Mouse (Mus musculus) stomach, embryonic 16.5 days (tissue): Measurements from ENCODE around the gene Them7. TPM values are rescaled to one million over a fixed set of nuclear protein-coding genes. Genes with fewer than 3 reads are reported as not detected.

Source experiments
- ATAC-seq: fragments of 200-750 bp; cut with Nextera tagmentation; 2 replicates; pipeline ENCODE4 v1.8.0; 2017; ENCODE audit warnings: moderate number of reproducible peaks, moderate TSS enrichment; ENCODE audit not compliant: insufficient read depth, low FRiP score
- H3K27ac ChIP-seq: fragments of 300-500 bp; sonication (generic); 2 replicates; pipeline ENCODE4 v1.5.1; 2014; ENCODE audit warnings: low read length
- H3K27me3 ChIP-seq: fragments of 300-500 bp; sonication (generic); 2 replicates; pipeline ENCODE4 v1.6.1; 2014; ENCODE audit warnings: low read length, control low read depth, mixed read lengths; ENCODE audit not compliant: control insufficient read depth, insufficient read depth
- H3K36me3 ChIP-seq: fragments of 300-500 bp; sonication (generic); 2 replicates; pipeline ENCODE4 v1.6.1; 2014; ENCODE audit warnings: low read length; ENCODE audit not compliant: control insufficient read depth, insufficient read depth
- H3K4me1 ChIP-seq: fragments of 300-500 bp; sonication (generic); 2 replicates; pipeline ENCODE4 v1.6.1; 2014; ENCODE audit warnings: low read length, control low read depth, mixed read lengths; ENCODE audit not compliant: control insufficient read depth, insufficient read depth
- H3K4me2 ChIP-seq: fragments of 300-500 bp; sonication (generic); 2 replicates; pipeline ENCODE4 v1.6.1; 2014; ENCODE audit warnings: low read depth, low read length, mixed read lengths
- H3K4me3 ChIP-seq: fragments of 300-500 bp; sonication (generic); replicated peaks from 2 replicates; pipeline ENCODE4 v1.5.1; 2014; ENCODE audit warnings: mild to moderate bottlenecking, low read length
- H3K9ac ChIP-seq: fragments of 300-500 bp; sonication (generic); 2 replicates; pipeline ENCODE4 v1.6.1; 2014; ENCODE audit warnings: low read length
- H3K9me3 ChIP-seq: fragments of 300-500 bp; sonication (generic); replicated peaks from 2 replicates; pipeline ENCODE4 v1.6.1; 2016; ENCODE audit warnings: low read length, control low read depth; ENCODE audit not compliant: control insufficient read depth
- WGBS: fragments of 180-500 bp; shearing (Covaris S2); extraction: QIAGEN DNeasy Blood & Tissue Kit; methylation state at CpG from one replicate; pipeline ENCODE4 v1.1.7; 2014; 5-methylcytosine and 5-hydroxymethylcytosine counted together
- polyA plus RNA-seq: library from polyadenylated mRNA; unstranded; fragments of >200 nt; fragmentation: Nextera tagmentation; extraction: Ambion mirVana; gene quantifications from 2 replicates; pipeline ENCODE4 v1.2.1, GENCODE M21; 2015

Them7 gene
- polyA plus RNA-seq, 1 experiment from 2014 or later = 0.56 TPM

DNA sequence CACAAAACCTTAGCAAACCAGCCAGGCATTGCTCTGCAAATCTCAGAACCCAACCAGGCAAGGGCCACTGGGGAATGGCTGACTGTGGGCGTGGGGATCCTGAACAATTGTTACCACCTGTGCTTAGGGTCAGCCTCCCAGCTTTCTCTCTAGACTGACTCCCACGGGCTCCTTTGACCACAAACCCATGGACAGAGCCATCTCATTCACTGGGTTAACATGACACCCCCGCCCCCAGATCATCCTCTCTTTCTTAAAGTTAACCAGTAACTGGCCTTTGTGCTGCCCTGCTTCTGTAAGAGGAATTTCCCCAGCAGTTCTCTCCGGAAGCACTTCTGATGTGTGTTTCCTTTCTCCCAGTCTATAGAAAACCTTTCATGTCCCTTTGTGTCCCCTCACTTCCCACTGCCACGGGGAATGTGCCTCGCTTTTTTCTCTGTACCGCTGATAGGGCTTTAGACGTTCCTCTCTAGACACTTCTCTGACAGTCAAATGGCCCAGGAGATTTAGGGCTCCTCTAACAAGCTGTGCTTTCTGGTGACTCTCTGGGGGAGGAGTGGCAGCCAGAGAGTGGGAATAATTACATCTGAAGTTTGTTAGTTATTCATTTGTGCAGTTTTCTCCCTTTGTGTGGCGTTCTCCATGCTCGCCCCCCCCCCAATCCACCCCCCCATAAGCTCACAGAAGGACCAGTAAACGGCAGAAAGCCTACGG lies 112.4 kb downstream of the Them7 start:
- H3K9ac ChIP-seq = no peak overlapping the region
- 25% methylated on average over 12 of the region's 12 CpGs for WGBS
- H3K36me3 ChIP-seq = no peaks in the 10 kb centered on the region
- H3K4me3 ChIP-seq = no peak overlapping the region
- no peak overlapping the region for H3K27ac ChIP-seq
- H3K27me3 ChIP-seq = no peaks in the 10 kb centered on the region
- no peak for ATAC-seq
- H3K4me1 ChIP-seq = no peaks in the 10 kb centered on the region
- H3K9me3 ChIP-seq = no peaks in the 10 kb centered on the region
- H3K4me2 ChIP-seq = no peak overlapping the region

DNA sequence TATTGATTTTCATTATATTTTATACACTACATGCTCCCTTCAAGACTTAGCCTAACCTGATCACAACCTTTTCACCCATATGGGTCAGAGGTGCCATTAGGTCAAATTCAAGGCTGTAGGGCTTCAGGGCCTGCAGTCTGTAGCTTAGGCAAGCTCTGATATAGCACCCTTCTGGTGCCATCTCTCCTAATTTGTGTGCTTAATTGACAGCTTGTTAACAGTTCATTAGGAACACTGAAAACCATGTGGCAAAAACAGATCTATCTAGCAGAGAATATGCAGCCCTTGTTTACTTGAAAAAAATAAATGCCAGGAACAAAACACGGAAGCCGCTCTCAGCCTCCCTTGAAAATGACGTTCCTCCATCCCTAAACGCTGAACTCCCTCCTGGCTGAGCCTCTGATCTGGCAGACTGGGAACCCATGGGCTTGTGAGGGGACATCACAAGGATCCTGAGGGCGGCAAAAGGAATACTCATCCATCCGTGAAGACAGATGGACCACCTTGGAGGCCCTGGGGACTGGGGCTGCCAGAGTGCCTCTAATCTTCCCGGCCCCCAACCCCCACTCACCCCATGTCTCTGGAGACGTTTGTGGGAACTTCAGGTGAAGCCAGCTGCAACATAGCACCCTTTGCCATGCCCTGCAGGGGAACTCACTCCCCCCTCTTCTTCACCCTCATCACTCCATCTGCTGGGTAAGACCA lies 113.2 kb downstream of the Them7 start:
- WGBS = 33% methylated on average over 8 of the region's 8 CpGs

DNA sequence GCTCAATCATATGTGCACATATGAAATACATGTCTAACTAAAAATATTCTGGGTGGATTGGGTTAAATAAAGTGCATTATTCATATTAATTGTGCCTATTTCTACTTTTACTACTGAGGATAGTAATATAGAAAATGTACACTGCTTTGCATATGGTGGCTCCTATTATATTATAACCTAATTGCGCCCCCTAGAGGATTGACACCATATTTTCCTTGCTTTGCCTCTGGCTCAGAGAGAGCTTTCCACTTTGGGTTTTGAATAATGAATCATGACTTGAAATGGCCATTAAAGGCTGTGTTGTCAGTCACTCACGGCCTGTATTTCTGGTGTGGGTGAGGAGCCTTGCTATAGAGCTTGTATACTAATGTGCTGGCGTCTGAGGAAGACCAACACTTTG lies 115.9 kb downstream of the Them7 start:
- no peak overlapping the region for H3K4me3 ChIP-seq
- H3K9ac ChIP-seq = no peak overlapping the region
- no peaks in the 10 kb centered on the region for H3K36me3 ChIP-seq
- H3K27ac ChIP-seq = no peak overlapping the region
- H3K4me2 ChIP-seq = no peak overlapping the region
- ATAC-seq = no peak
- no peaks in the 10 kb centered on the region for H3K27me3 ChIP-seq
- no peaks in the 10 kb centered on the region for H3K4me1 ChIP-seq
- WGBS = 58% methylated on average over 3 of the region's 3 CpGs
- H3K9me3 ChIP-seq = no peaks in the 10 kb centered on the region

More for the DNA sequence above, 113.2 kb downstream of the Them7 start:
- Histone ChIP-seq H3K9ac (no peak overlapping the region), H3K36me3 (no peaks in the 10 kb centered on the region), H3K9me3 (no peaks in the 10 kb centered on the region), H3K4me2 (no peak overlapping the region), H3K27ac (no peak overlapping the region), H3K4me3 (no peak overlapping the region), H3K4me1 (no peaks in the 10 kb centered on the region), H3K27me3 (no peaks in the 10 kb centered on the region)
- ATAC-seq = no peak

DNA sequence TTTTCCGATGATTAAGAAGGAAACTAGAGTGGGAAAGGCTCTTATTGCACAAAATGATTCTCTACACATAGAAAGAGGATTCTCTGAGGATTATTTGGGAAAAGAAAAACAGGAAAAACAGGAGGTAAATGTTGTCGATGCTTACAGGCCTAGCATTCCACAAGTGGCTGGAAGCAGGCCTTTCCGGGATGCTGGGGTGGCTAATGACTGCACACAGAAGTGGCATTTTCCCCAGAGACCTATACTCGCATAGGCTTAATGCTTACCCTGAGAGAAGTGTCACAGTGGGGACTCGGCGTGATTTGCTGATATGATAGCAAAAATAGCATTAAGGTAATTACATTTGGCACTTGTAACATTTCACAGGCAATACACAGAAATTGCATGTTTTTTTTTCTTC lies 124.8 kb downstream of the Them7 start:
- Histone ChIP-seq H3K4me1 (no peaks in the 10 kb centered on the region), H3K4me2 (no peak overlapping the region), H3K27me3 (no peaks in the 10 kb centered on the region), H3K36me3 (no peaks in the 10 kb centered on the region), H3K4me3 (no peak overlapping the region), H3K9ac (no peak overlapping the region), H3K27ac (no peak overlapping the region), H3K9me3 (no peaks in the 10 kb centered on the region)
- WGBS = 76% methylated on average over 6 of the region's 6 CpGs
- ATAC-seq = no peak

DNA sequence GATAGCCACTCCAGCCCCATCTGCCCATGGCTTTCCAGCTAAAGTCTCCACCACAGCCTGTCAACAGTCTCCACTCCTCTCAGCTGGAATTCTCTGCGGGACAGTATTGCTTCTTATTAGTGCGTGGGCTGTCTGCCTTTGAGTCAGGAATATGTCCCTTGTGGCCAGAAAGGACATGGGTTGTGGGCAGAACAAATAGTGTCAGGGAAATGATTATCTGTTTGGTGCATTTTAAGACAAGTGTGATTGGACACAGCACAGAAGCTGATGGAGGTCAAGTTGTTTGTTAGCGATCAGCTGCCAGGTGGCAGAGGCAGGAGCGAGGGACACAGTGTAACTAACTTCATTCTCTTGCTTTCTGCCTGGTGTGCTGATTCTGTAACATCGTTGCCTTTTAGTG lies 132.7 kb downstream of the Them7 start:
- H3K4me3 ChIP-seq = no peak overlapping the region
- H3K27me3 ChIP-seq = no peaks in the 10 kb centered on the region
- 71% methylated on average over 5 of the region's 5 CpGs for WGBS
- no peak overlapping the region for H3K9ac ChIP-seq
- H3K4me1 ChIP-seq = no peaks in the 10 kb centered on the region
- no peak overlapping the region for H3K4me2 ChIP-seq
- ATAC-seq = no peak
- H3K9me3 ChIP-seq = no peaks in the 10 kb centered on the region
- no peak overlapping the region for H3K27ac ChIP-seq
- no peaks in the 10 kb centered on the region for H3K36me3 ChIP-seq

DNA sequence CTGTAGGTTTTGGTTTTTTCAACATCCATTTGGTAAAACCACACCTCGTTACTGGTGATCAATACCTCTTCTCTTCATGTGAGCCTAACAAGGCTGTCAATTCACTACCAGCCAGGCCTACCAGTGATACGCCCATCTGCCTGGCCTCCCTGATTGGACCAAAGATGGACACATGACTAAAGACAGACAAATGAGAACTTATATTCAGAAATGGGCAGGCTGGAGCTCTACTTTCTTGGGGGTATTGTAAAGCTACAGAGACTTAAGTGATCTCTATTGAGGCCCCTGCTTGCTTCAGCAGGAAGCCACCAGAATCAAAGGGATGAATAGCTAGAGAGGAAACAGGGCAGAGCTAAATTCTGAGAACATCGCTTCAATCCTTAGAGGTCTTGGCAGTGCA lies 133.9 kb downstream of the Them7 start:
- H3K4me3 ChIP-seq = no peak overlapping the region
- H3K36me3 ChIP-seq = no peaks in the 10 kb centered on the region
- WGBS = 85% methylated on average over 3 of the region's 3 CpGs

DNA sequence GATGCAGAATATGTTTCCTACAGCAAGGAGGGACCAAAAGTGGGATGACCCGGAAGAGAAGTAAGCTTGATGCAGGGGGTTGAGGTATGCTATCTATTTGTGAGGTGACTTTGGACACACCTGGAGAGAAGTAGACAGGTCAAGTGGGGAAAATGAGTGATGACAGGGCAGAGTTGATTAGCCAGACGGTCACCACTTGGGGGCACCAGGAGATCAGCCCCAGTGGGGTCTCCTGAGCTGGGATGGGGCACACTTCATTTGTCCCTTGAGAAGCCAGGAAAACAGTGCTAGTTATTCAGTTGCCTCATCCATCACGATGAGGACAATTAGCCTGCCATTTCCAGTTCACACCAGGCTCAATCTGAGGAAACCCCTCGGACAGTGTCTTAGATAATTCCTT lies 143.5 kb downstream of the Them7 start:
- Histone ChIP-seq H3K27me3 (no peaks in the 10 kb centered on the region), H3K9ac (no peak overlapping the region), H3K9me3 (no peaks in the 10 kb centered on the region), H3K36me3 (no peaks in the 10 kb centered on the region), H3K27ac (no peak overlapping the region), H3K4me2 (no peak overlapping the region), H3K4me1 (no peaks in the 10 kb centered on the region), H3K4me3 (no peak overlapping the region)
- ATAC-seq = no peak
- WGBS = 28% methylated on average over 4 of the region's 4 CpGs

More for the DNA sequence above, 133.9 kb downstream of the Them7 start:
- ATAC-seq = no peak
- Histone ChIP-seq H3K4me1 (no peaks in the 10 kb centered on the region), H3K27me3 (no peaks in the 10 kb centered on the region), H3K9me3 (no peaks in the 10 kb centered on the region), H3K9ac (no peak overlapping the region), H3K4me2 (no peak overlapping the region), H3K27ac (no peak overlapping the region)

DNA sequence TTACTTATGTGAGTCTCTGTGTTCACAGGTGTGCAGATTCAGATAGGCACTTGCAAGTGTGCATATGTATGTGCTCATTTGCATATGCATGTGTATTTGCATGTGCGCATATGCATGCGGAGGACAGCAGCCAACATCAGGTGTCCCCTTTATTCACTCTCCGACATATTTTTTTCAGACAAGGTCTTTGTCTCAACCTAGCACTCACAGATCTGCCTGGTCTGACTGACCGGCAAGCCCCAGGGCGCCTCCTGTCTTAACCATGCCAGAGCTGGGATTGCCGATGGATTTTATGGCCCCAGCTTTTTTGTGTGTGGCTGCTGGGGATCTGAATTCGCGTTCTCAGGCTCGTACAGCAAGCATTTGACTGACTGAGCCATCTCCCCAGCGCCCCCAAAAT lies 146.1 kb downstream of the Them7 start:
- Histone ChIP-seq H3K9ac (no peak overlapping the region), H3K4me3 (no peak overlapping the region), H3K9me3 (no peaks in the 10 kb centered on the region), H3K4me1 (no peaks in the 10 kb centered on the region), H3K36me3 (no peaks in the 10 kb centered on the region), H3K27me3 (no peaks in the 10 kb centered on the region), H3K4me2 (no peak overlapping the region), H3K27ac (no peak overlapping the region)
- ATAC-seq = no peak
- 15% methylated on average over 10 of the region's 10 CpGs for WGBS

DNA sequence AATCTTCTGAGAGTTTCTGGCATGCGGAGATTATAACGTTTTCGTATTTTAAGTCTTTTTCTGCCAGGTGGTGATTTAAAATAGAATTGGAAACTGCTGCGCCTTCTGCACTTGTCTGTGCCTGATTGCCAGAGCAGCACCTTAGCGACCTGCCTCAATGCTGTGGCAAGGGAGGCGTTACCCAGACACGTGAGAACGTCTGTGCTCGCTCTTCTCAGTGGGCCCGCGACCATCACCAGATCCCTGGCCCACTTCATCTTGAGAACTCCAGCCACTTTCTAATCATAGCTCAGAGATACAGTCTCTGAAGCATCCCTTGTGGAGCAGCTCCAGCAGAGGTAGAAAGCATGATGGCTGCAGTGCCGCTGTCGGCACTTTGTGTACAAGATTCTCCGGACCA lies 146.6 kb downstream of the Them7 start:
- WGBS = 26% methylated on average over 14 of the region's 14 CpGs
- Histone ChIP-seq H3K4me3 (no peak overlapping the region), H3K9me3 (no peaks in the 10 kb centered on the region), H3K9ac (no peak overlapping the region), H3K27me3 (no peaks in the 10 kb centered on the region), H3K27ac (no peak overlapping the region), H3K36me3 (no peaks in the 10 kb centered on the region), H3K4me2 (no peak overlapping the region), H3K4me1 (no peaks in the 10 kb centered on the region)
- no peak for ATAC-seq
